Mouse (Mus musculus): ENCODE data around the gene Osbpl6. TPM values are rescaled to one million over a fixed set of nuclear protein-coding genes. Genes with fewer than 3 reads are reported as not detected.
A peak's percentile ranks its signal among the peaks of the same experiment; 100 is the strongest.

The Osbpl6 gene
- polyA plus RNA-seq, 1 experiment, result 0.20 TPM

DNA sequence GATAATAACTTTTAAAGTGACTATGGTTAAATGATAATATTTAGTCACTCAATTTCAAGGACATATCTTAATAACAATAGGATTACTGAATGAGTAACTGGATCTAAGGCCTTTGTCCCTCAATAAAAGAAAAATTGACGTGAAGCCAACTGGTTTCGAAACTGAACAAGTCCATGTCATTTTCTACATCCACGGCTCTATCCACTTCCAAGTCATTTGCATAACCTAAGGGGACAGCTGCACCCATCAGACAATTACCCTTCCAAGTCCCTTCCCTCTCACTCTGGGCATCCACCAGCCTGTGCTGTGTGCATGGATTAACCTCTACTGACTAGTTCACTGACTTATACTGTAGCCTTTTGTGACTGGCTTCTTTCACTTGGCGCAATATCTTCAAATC is 225.3 kb downstream of the Osbpl6 start:
- H3K27me3 ChIP-seq (ENCODE audit: control insufficient read depth, insufficient read depth, low read length), result no peaks in the 10 kb centered on the region
- no peak for TF ChIP-seq CTCF (IDR thresholded peaks at IDR 0.05; ENCODE audit: control insufficient read depth, insufficient read depth, insufficient replicate concordance, low read depth, low read length)
- no peak for TF ChIP-seq POLR2A (IDR thresholded peaks at IDR 0.05; ENCODE audit: control insufficient read depth, low read depth, low read length)
- H3K36me3 ChIP-seq (ENCODE audit: control insufficient read depth, insufficient read depth, low read length), result no peaks in the 10 kb centered on the region
- no peak overlapping the region for H3K27ac ChIP-seq (ENCODE audit: control insufficient read depth, insufficient read depth, low read depth, low read length)
- no peak overlapping the region for H3K4me3 ChIP-seq (ENCODE audit: control insufficient read depth, low read depth, low read length)
- no peaks in the 10 kb centered on the region; the same call in 1 of the 2 replicates for H3K4me1 ChIP-seq (ENCODE audit: control insufficient read depth, insufficient read depth, low read length)

DNA sequence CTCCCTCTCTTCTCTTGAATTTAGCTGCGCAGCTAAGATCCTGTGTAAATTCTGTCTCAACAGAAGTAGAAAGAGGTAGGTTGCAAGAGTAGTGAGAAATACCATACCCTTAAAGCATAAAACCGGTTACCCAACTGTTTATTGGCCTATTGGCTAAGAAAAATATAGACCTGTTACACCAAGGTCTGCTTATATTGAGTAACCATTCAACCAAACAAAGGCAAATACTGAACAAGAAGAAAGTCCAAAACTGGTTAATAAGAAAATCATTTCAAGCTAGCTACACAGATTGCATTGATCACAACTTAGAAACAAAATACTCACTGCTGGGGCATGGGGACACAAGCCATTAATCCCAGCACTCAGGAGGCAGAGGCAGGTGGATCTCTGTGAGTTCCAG is 233.3 kb downstream of the Osbpl6 start:
- H3K4me1 ChIP-seq (ENCODE audit: control insufficient read depth, insufficient read depth, low read length), result no peaks in the 10 kb centered on the region
- no peak overlapping the region for H3K27ac ChIP-seq (ENCODE audit: control insufficient read depth, insufficient read depth, low read depth, low read length)
- TF ChIP-seq CTCF (IDR thresholded peaks at IDR 0.05; ENCODE audit: control insufficient read depth, insufficient read depth, insufficient replicate concordance, low read depth, low read length), result no peak
- no peak for TF ChIP-seq POLR2A (IDR thresholded peaks at IDR 0.05; ENCODE audit: control insufficient read depth, low read depth, low read length)
- H3K36me3 ChIP-seq (ENCODE audit: control insufficient read depth, insufficient read depth, low read length), result no peaks in the 10 kb centered on the region
- H3K27me3 ChIP-seq (ENCODE audit: control insufficient read depth, insufficient read depth, low read length), result no peaks in the 10 kb centered on the region
- no peak overlapping the region for H3K4me3 ChIP-seq (ENCODE audit: control insufficient read depth, low read depth, low read length)

DNA sequence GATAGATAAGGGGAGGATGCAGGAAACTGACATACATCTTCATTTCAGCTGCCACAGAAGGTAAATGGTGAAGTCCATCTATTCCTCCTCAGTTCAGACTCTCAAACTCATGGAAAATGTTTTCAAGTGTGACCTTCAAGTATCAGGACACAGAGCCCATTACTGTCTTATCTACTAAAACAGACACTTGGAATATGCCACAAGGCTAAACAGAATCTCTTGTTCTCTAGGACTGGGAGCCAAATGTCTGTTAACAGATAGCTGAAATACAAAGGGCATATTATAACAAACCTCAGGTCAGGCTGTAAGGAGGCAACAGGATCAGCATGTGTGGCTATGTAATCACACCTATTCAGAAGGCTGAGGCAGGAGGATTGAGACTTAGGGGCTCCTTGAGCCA is 237.5 kb downstream of the Osbpl6 start:
- no peak for TF ChIP-seq POLR2A (IDR thresholded peaks at IDR 0.05; ENCODE audit: control insufficient read depth, low read depth, low read length)
- TF ChIP-seq CTCF (IDR thresholded peaks at IDR 0.05; ENCODE audit: control insufficient read depth, insufficient read depth, insufficient replicate concordance, low read depth, low read length), result no peak
- Histone ChIP-seq H3K4me1 (ENCODE audit: control insufficient read depth, insufficient read depth, low read length) (peaks cover 13% of the 10 kb centered on the region), H3K27ac (ENCODE audit: control insufficient read depth, insufficient read depth, low read depth, low read length) (peak overlapping the region; percentile 56), H3K36me3 (ENCODE audit: control insufficient read depth, insufficient read depth, low read length) (no peaks in the 10 kb centered on the region), H3K4me3 (ENCODE audit: control insufficient read depth, low read depth, low read length) (no peak overlapping the region), H3K27me3 (ENCODE audit: control insufficient read depth, insufficient read depth, low read length) (no peaks in the 10 kb centered on the region)

DNA sequence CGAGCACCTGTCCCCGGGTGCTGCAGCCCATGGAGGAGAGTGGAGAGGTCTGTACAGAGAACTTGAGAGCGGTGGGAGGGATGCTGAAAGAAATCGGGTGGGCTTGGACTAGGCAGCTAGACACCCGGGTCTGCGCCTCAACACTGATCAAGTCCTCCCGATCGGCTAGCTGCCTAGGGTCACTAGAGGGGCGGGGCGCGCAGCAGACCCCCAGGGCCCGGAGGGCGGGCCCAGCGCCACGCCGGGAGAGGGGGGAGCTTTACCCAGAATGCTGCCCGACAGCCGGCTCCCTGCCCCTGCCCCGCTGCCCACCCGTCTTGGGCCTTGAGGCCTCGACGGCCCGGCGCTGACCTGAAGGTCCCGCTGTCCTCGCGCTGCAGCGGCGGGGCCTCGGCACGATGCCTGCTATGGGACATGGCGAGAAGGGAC is 241.1 kb downstream of the Osbpl6 start:
- Histone ChIP-seq H3K27me3 (ENCODE audit: control insufficient read depth, insufficient read depth, low read length) (no peaks in the 10 kb centered on the region), H3K4me1 (ENCODE audit: control insufficient read depth, insufficient read depth, low read length) (peaks cover 14% of the 10 kb centered on the region), H3K4me3 (ENCODE audit: control insufficient read depth, low read depth, low read length) (peak overlapping the region; percentile 99), H3K27ac (ENCODE audit: control insufficient read depth, insufficient read depth, low read depth, low read length) (peak overlapping the region; percentile 91), H3K36me3 (ENCODE audit: control insufficient read depth, insufficient read depth, low read length) (no peaks in the 10 kb centered on the region)
- no peak; the same call in 1 of the 2 replicates for TF ChIP-seq POLR2A (IDR thresholded peaks at IDR 0.05; ENCODE audit: control insufficient read depth, low read depth, low read length)
- TF ChIP-seq CTCF (IDR thresholded peaks at IDR 0.05; ENCODE audit: control insufficient read depth, insufficient read depth, insufficient replicate concordance, low read depth, low read length), result no peak

DNA sequence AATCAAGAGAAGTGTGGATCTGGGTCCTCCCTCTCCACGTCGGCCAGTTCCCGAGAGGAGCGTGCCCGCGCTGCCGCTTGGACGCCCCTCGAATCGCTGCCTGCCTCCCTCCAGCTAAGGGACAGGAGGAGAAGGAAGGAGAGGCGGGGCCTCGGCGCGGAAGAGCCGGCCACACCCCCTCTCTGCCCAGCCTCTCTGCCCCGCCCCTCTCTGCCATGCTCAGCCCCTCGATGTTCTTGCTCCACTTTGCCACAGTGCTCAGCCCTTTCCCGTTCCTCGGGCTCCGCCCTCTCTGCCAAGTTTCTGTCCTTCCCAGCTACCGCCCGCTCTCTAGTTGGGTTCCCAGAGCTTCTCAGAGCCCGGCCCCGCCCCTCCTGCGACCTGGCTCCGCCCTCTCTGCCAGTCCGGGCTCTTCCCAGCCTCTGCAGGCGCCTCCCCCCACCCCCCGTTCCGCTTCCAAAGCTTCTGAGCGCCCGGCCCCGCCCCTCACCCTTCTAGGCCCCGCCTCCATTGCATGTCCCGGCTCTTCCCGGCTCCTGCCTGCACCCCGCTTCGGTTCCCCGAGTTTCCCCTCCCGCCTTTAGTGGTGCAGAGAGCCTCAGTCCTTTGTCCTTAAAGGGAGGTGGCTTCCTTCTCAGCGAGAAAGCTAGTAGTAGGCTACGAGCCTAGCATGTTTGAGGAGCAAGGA is 241.7 kb downstream of the Osbpl6 start, which contains the start of the genes Prkra and Pjvk:
Gene Prkra (minus strand): TSS at position 133 of the 688 bp plus-strand sequence.
Gene Pjvk (plus strand): TSS at position 594 of the 688 bp plus-strand sequence.
- Histone ChIP-seq H3K27ac (ENCODE audit: control insufficient read depth, insufficient read depth, low read depth, low read length) (peak within 1 kb of the TSS; percentile 91), H3K36me3 (ENCODE audit: control insufficient read depth, insufficient read depth, low read length) (no peaks in the 10 kb centered on the region), H3K4me3 (ENCODE audit: control insufficient read depth, low read depth, low read length) (peak within 1 kb of the TSS; percentile 99), H3K4me1 (ENCODE audit: control insufficient read depth, insufficient read depth, low read length) (peaks cover 14% of the 10 kb centered on the region), H3K27me3 (ENCODE audit: control insufficient read depth, insufficient read depth, low read length) (no peaks in the 10 kb centered on the region)
- TF ChIP-seq POLR2A (IDR thresholded peaks at IDR 0.05; ENCODE audit: control insufficient read depth, low read depth, low read length), result peak; percentile 75
- TF ChIP-seq CTCF (IDR thresholded peaks at IDR 0.05; ENCODE audit: control insufficient read depth, insufficient read depth, insufficient replicate concordance, low read depth, low read length), result no peak

DNA sequence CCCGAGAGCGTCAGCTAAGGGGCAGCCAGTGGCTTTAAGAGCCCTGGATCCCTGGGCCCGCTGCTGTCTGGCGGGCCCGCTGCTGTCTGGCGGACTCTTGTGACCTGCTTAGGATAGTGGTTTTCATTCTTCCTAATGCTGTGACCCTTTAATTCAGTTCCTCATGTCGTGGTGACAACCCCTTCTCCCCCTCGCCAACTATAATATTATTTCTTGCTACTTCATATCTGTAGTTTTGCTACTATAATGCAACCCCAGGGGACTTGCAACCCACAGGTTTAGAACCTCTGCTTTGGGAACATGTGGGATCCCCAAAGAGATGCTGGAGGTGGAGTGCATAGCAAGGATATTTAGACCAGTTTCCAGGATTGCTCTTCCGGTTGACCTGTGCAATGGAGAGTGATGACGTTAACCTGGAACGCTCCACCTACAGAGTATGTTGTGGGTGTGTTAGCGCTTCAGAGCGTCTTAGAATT is 242.4 kb downstream of the Osbpl6 start:
- TF ChIP-seq CTCF (IDR thresholded peaks at IDR 0.05; ENCODE audit: control insufficient read depth, insufficient read depth, insufficient replicate concordance, low read depth, low read length) (no peak), POLR2A (IDR thresholded peaks at IDR 0.05; ENCODE audit: control insufficient read depth, low read depth, low read length) (no peak)
- no peaks in the 10 kb centered on the region for H3K36me3 ChIP-seq (ENCODE audit: control insufficient read depth, insufficient read depth, low read length)
- peak overlapping the region; percentile 62; the same call in 1 of the 2 replicates for H3K4me3 ChIP-seq (ENCODE audit: control insufficient read depth, low read depth, low read length)
- no peaks in the 10 kb centered on the region for H3K27me3 ChIP-seq (ENCODE audit: control insufficient read depth, insufficient read depth, low read length)
- peaks cover 14% of the 10 kb centered on the region for H3K4me1 ChIP-seq (ENCODE audit: control insufficient read depth, insufficient read depth, low read length)
- no peak overlapping the region; the same call in 1 of the 2 replicates for H3K27ac ChIP-seq (ENCODE audit: control insufficient read depth, insufficient read depth, low read depth, low read length)

Other genes starting within 250 kb of the Osbpl6 start
- 0.53 and 0.66 TPM in 2 replicates for gene Pde11a, start 67.7 kb upstream of the Osbpl6 start, polyA plus RNA-seq (2012; rRNA removed)
- 57.2 and 69.9 TPM in 2 replicates for gene Cyct, start 46.1 kb upstream of the Osbpl6 start, polyA plus RNA-seq (2012; rRNA removed)
- 5.8 and 5.9 TPM in 2 replicates for gene Rbm45, start 36.5 kb upstream of the Osbpl6 start, polyA plus RNA-seq (2012; rRNA removed)
- gene Prkra, start 241.5 kb downstream of the Osbpl6 start, polyA plus RNA-seq (2012; rRNA removed), result 17.2 and 21.1 TPM in 2 replicates
- gene Pjvk, start 242.0 kb downstream of the Osbpl6 start, polyA plus RNA-seq (2012; rRNA removed), result 0.17 and 0.52 TPM in 2 replicates

Measured in testis, adult 2 months (tissue).